Mouse (Mus musculus) cortical plate, adult 2 months (tissue): ENCODE data around the gene Arhgef3.

Source experiments
- CTCF ChIP-seq: fragments of 200-500 bp; IDR thresholded peaks from 2 replicates; pipeline ENCODE4 v1.5.1; 2011; ENCODE audit warnings: mild to moderate bottlenecking, control low read depth, low read length; ENCODE audit not compliant: insufficient read depth; ENCODE audit errors: extremely low read depth
- POLR2A ChIP-seq: fragments of 200-500 bp; IDR thresholded peaks from 2 replicates; pipeline ENCODE4 v1.6.1; 2011; ENCODE audit warnings: mild to moderate bottlenecking, low read length, control low read depth; ENCODE audit not compliant: insufficient read depth; ENCODE audit errors: extremely low read depth

- TF ChIP-seq CTCF (no peak), POLR2A (no peak)
Observed at GRCm38 (mm10) chr14:27272835-27273138, 158.1 kb downstream of the Arhgef3 start.
